Mouse (Mus musculus): Measurements from ENCODE around the gene Rgs1.

Gene Rgs1

DNA sequence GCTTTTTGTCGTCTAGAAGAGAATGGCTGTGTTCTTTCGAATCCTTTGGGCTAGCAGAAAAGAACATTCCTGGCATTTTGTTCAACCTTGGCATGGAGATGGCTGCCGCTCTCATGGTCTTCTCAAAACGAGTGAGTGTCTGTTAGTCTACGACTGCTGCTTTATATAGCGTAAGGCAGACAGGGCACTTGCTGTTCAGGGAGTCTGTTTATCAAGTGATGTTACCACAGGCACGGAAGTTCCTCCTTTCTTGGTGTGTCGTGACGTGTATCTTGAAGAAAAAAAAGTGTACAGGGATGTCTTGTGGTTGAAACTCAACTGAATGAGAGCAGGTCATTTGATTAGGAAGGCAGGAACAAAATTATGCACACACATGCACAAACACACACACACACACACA is at the start of gene Rgs1:
Gene Rgs1 (minus strand): TSS at position 320 of the 400 bp plus-strand sequence.
- no peak for DNase-seq (ENCODE audit: low spot score in 2 of 2)

- no peak for DNase-seq (ENCODE audit: low spot score in 2 of 2)
Observed at GRCm38 (mm10) chr1:144283020-144284014, 34.3 kb upstream of the Rgs1 start.

GRCm38 (mm10) chr1:144280056-144280455 is 31.0 kb upstream of the Rgs1 start:
- DNase-seq (ENCODE audit: low spot score in 2 of 2): no peak

DNA sequence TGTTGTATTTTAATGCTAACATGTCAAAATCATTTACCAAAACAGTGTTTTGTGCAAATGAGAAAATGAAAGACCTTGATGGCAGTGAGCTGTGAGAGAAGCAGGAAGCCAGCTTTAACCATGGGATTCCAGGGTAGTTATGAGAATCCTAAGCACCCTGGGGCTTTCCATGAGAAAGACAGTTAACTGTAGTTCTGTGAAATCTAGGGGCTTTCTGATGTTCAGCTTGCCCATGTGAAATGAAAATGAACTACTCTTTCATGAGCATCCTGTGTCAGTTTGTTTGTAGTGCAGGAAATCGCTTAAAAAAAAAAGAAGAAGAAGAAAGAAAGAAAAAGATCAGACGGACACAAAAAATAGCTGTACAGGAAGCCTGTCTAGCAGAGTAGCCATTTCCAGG is 23.9 kb upstream of the Rgs1 start:
- DNase-seq (ENCODE audit: low spot score in 2 of 2): no peak

GRCm38 (mm10) chr1:144269112-144269511 is 20.1 kb upstream of the Rgs1 start:
- no peak for DNase-seq (ENCODE audit: low spot score in 2 of 2)

- DNase-seq (ENCODE audit: low spot score in 2 of 2): no peak
Observed at GRCm38 (mm10) chr1:144267471-144268470, 18.7 kb upstream of the Rgs1 start.

- DNase-seq (ENCODE audit: low spot score in 2 of 2): no peak
Observed at GRCm38 (mm10) chr1:144264000-144264399, 15.0 kb upstream of the Rgs1 start.

DNA sequence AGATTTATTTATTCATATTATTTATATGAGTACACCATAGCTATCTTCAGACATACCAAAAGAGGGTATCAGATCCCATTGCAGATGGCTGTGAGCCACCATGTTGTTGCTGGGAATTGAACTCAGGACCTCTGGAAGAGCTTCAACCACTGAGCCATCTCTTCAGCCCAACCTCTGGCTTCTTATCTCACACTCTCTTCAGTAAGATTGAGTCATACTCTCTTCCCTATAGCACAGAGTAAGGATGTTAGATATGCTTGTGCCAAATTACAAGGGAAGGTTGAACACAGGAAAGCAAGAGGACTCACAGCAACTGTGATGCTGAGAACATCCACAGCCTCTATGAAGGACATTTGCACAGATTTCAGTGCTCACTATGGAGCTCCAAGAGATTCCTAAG is 13.0 kb upstream of the Rgs1 start:
- DNase-seq (ENCODE audit: low spot score in 2 of 2): no peak

- DNase-seq (ENCODE audit: low spot score in 2 of 2): no peak
Observed at GRCm38 (mm10) chr1:144258779-144259178, 9.7 kb upstream of the Rgs1 start.

GRCm38 (mm10) chr1:144256556-144257331 is 7.7 kb upstream of the Rgs1 start:
- DNase-seq (ENCODE audit: low spot score in 2 of 2): no peak

DNA sequence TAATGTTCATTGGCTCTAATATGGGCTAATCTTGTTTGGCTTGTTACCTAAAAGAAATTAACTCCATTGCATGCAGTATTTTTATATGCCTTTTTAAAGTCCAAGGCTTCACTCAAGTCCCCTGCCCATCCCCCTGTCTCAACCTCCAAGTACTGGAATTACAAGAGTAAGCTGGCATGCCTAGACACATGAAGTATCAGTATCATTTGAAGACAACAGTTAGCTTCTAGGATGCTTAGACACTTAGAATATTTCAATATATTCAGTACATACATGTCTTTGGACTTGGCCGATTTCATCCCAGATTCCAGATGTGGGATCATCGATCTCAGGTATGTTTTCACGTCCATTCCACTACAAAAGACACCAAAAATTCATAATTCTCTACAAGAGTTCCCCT is 836 bp downstream of the Rgs1 start:
- DNase-seq (ENCODE audit: low spot score in 2 of 2): no peak

GRCm38 (mm10) chr1:144247382-144247781 is 1.7 kb downstream of the Rgs1 start:
- DNase-seq (ENCODE audit: low spot score in 2 of 2): no peak

GRCm38 (mm10) chr1:144243511-144243910 is 5.5 kb downstream of the Rgs1 start:
- peak in 1 of 2 experiments; percentile 6 for DNase-seq (ENCODE audit: low spot score in 2 of 2)

DNA sequence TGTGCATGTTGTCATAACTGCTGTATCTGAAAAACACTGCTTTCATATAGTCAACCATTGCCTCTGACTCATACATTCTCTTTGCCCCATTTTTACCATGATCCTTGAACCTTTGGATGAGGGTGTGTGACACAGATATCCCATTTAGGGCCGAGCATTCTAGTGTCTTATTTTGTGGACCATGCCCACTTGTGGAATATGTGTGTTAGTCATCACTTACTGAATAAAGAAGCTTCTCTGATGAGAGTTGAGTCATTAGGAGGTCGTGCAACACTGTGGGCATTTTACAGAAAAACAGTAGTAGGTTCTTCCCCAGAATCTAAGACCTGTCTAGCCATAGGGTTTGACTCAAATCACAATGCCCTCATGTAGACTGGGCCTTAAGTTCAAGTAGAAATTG is 9.8 kb downstream of the Rgs1 start:
- DNase-seq (ENCODE audit: low spot score in 2 of 2): no peak

GRCm38 (mm10) chr1:144215230-144215629 is 33.8 kb downstream of the Rgs1 start:
- no peak for DNase-seq (ENCODE audit: low spot score in 2 of 2)

- DNase-seq (ENCODE audit: low spot score in 2 of 2): no peak
Observed at GRCm38 (mm10) chr1:144210912-144211311, 38.1 kb downstream of the Rgs1 start.

DNA sequence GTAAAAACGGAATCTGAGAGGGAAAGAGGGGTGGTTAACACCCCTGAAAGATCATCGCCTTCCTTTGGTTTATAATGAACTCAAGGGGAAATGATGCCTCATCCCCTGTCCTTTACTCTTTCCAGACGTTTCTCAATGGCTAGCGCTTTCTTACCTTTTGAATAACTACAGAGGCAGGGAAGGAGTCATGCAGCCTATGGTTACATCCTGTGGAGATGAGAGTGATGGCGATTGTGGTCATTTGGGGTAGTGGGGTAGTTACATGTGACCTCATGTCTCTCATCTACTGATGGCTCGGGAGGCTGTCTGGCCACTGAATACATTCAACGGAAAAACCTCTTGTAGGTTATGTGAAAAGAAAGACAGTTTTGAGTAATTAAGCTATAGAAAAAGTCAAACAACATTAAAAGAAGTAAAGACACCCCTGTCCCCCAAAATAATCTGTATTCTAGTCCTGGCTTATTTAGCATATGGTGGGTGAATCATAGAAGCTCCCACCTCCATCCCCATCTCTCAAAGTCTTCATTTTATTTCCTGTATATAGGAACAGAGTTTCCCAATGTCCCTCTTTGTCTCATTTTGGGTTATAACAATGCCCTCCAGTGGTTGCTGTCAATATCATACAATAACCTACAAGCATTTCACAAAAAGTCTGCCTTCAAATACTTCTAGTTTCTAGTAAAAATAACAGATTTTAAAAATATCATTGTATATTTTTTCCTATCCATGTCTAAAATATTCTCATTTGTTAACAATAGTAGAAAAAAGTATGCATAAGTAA is 42.6 kb downstream of the Rgs1 start:
- DNase-seq (ENCODE audit: low spot score in 2 of 2): no peak

GRCm38 (mm10) chr1:144204766-144205165 is 44.3 kb downstream of the Rgs1 start:
- DNase-seq (ENCODE audit: low spot score in 2 of 2): no peak

GRCm38 (mm10) chr1:144202939-144203338 is 46.1 kb downstream of the Rgs1 start:
- no peak for DNase-seq (ENCODE audit: low spot score in 2 of 2)

GRCm38 (mm10) chr1:144200496-144200895 is 48.5 kb downstream of the Rgs1 start:
- DNase-seq (ENCODE audit: low spot score in 2 of 2): no peak

- DNase-seq (ENCODE audit: low spot score in 2 of 2): no peak
Observed at GRCm38 (mm10) chr1:144199538-144199937, 49.5 kb downstream of the Rgs1 start.

Data from frontal cortex, postnatal 14 days (tissue).